Mouse (Mus musculus) C2C12 (cell line): ENCODE measurements around the gene Ubtd2.

Experiments
- CTCF ChIP-seq: IDR thresholded peaks from one replicate; pipeline ENCODE4 v1.5.1; 2011; ENCODE audit not compliant: control insufficient read depth, insufficient read depth, insufficient read length
- MAX ChIP-seq: IDR thresholded peaks from one replicate; pipeline ENCODE4 v1.6.1; 2011; ENCODE audit warnings: mild to moderate bottlenecking, control low read depth
- USF1 ChIP-seq: IDR thresholded peaks from one replicate; pipeline ENCODE4 v1.6.1; 2011; ENCODE audit warnings: low read depth, mild to moderate bottlenecking, control low read depth, moderate library complexity

DNA sequence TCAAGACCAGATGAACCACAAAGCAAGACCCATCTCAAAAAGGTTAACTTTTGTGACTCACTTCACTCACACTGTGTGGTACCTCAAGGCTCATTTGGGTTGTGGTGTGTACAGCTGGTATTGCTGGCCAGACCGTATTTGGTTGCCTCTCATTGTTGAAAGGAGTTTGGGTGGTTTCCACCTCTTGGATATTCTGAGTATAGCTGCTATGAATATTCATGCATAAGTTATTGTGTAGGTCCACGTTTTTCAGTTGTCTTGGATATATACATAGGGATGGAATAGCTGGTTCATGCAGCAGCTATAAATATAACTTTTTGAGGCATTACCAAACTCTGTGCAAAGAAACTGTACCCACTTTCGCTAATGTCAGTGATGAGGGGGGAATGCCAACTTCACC lies 12.6 kb upstream of the Ubtd2 start:
- TF ChIP-seq MAX (no peak), CTCF (no peak), USF1 (no peak)
